Mouse (Mus musculus): ENCODE data around the gene Card19.

DNA sequence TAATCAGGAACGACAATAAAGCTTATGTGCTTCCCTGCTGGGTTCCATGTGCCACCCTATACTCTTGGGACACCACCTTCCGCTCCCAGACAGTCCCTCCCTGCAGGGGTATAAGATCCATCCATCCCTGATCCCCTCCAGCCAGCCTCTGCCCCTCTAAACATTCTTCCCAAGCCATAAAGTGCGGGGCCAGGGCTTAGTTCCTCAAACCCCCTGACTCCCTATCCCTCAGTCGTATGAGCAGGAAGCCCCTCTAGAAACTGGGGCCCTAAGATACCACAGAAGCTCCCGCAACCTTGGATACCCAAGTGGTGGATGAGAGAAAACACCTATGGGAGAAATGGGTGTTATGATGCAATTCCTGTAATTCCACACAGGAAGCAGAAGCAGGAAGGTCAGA is 19.6 kb downstream of the Card19 start:
- no peak for TF ChIP-seq CTCF (IDR thresholded peaks at IDR 0.05)
- TF ChIP-seq POLR2A (IDR thresholded peaks at IDR 0.05; ENCODE audit: insufficient read depth, low read depth, low read length), result no peak
- TF ChIP-seq EP300 (IDR thresholded peaks at IDR 0.05; ENCODE audit: insufficient read depth, low read depth, low read length), result no peak

Measured in heart, adult 2 months (tissue).